Comparison of ENCODE assay signal across 12 mouse cellular contexts in the genomic region with DNA sequence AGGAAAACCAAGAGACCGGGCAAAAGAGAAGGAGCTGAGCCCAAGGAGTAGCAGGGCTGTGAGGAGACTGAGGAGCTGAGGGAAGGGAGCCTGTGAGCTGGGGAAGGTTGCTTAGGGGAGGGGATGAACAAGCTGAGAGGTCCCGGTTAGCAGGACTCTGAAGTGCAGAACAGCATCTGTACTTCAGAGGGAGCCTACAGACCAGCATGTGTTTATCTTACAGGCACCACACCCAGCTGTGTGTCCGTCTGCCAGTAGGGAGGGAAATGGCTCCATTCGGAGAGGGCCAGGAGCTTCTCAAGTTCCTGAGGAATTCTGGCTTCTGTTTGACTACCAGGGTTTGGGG. TPM values are rescaled to one million over a fixed set of nuclear protein-coding genes. Genes with fewer than 3 reads are reported as not detected.
DNase-seq lines count a peak whose midpoint lies in the region; ATAC-seq and TF ChIP-seq lines count a peak whose summit lies in the region.
"Had no signal": no experiment of that assay in that cellular context is flagged by ENCODE, and none has a peak within 500 bp of the region (broad histone marks: within the 10 kb centered on the region; RNA-seq: fewer than 3 reads in every experiment).

No protein-coding gene starts in this region.

- no peak for TF ChIP-seq CTCF in brain, embryonic 14.5 days (IDR thresholded peaks at IDR 0.05; ENCODE audit: borderline replicate concordance, extremely low read depth, insufficient read depth, insufficient read length)

- no peaks in the 10 kb centered on the region for H3K9me3 ChIP-seq in kidney, embryonic 16.5 days (ENCODE audit: low read length)
- no peaks in the 10 kb centered on the region; the same call in 1 of the 2 replicates for H3K9me3 ChIP-seq in heart, embryonic 16.5 days (replicated peaks; ENCODE audit: control insufficient read depth, low read length)
- no peaks in the 10 kb centered on the region for H3K9me3 ChIP-seq in forebrain, embryonic 10.5 days
- H3K9me3 ChIP-seq: limb, embryonic 12.5 days had no signal

- peak; percentile 17; the same call in 1 of the 2 replicates for ATAC-seq in kidney, embryonic 16.5 days (ENCODE audit: low FRiP score, low TSS enrichment)
- ATAC-seq in heart, embryonic 16.5 days (replicated peaks; ENCODE audit: extremely low read depth, insufficient read depth, low FRiP score) = no peak
- peak; percentile 88 for ATAC-seq in megakaryocyte-erythroid progenitor cell, adult 5-6 weeks (replicated peaks; ENCODE audit: low FRiP score, low TSS enrichment, poor library complexity, severe bottlenecking)

- no peak for DNase-seq in kidney, postnatal 14 days
- peak; percentile 14 for DNase-seq in brain, embryonic 14.5 days (ENCODE audit: low read depth)
- DNase-seq in forebrain, embryonic 10.5 days (ENCODE audit: extremely low spot score, low spot score) = no peak
- no peak for DNase-seq in kidney, postnatal 4 days
- no peak for DNase-seq in right cerebral cortex, postnatal 4 days
- DNase-seq: cerebellum, adult 11-12 months had no signal

- no peak overlapping the region for H3K4me3 ChIP-seq in kidney, embryonic 16.5 days (ENCODE audit: low read length)
- H3K4me3 ChIP-seq in heart, embryonic 16.5 days (ENCODE audit: low read length) = no peak overlapping the region
- H3K4me3 ChIP-seq in forebrain, embryonic 10.5 days = no peak overlapping the region
- H3K4me3 ChIP-seq: limb, embryonic 12.5 days had no signal

- H3K27me3 ChIP-seq in kidney, embryonic 16.5 days (ENCODE audit: insufficient read depth, low read length) = no peaks in the 10 kb centered on the region
- no peaks in the 10 kb centered on the region for H3K27me3 ChIP-seq in heart, embryonic 16.5 days (ENCODE audit: control insufficient read depth, insufficient read depth, low read length)
- H3K27me3 ChIP-seq in forebrain, embryonic 10.5 days (ENCODE audit: poor library complexity, severe bottlenecking) = peaks cover 6% of the 10 kb centered on the region
- H3K27me3 ChIP-seq: CH12.LX; limb, embryonic 12.5 days had no signal

- TF ChIP-seq POLR2A in brain, embryonic 14.5 days (IDR thresholded peaks at IDR 0.05; ENCODE audit: borderline replicate concordance, extremely low read depth, insufficient read depth, insufficient read length, poor library complexity, severe bottlenecking) = no peak

- no peak overlapping the region for H3K4me2 ChIP-seq in kidney, embryonic 16.5 days (replicated peaks; ENCODE audit: low read depth, low read length)
- H3K4me2 ChIP-seq in heart, embryonic 16.5 days (ENCODE audit: low read depth, low read length) = no peak overlapping the region
- H3K4me2 ChIP-seq: limb, embryonic 12.5 days had no signal

- no peaks in the 10 kb centered on the region for H3K4me1 ChIP-seq in kidney, embryonic 16.5 days (ENCODE audit: insufficient read depth, low read length)
- H3K4me1 ChIP-seq in heart, embryonic 16.5 days (ENCODE audit: control insufficient read depth, insufficient read depth, low read length) = peaks cover 9% of the 10 kb centered on the region
- peaks cover 16% of the 10 kb centered on the region for H3K4me1 ChIP-seq in forebrain, embryonic 10.5 days
- H3K4me1 ChIP-seq: limb, embryonic 12.5 days had no signal

- no peaks in the 10 kb centered on the region for H3K36me3 ChIP-seq in kidney, embryonic 16.5 days (ENCODE audit: insufficient read depth, low read length)
- no peaks in the 10 kb centered on the region for H3K36me3 ChIP-seq in heart, embryonic 16.5 days (ENCODE audit: control insufficient read depth, insufficient read depth)
- H3K36me3 ChIP-seq in forebrain, embryonic 10.5 days (replicated peaks) = no peaks in the 10 kb centered on the region
- H3K36me3 ChIP-seq: limb, embryonic 12.5 days had no signal

- no peak overlapping the region for H3K27ac ChIP-seq in kidney, embryonic 16.5 days (ENCODE audit: low read length)
- no peak overlapping the region for H3K27ac ChIP-seq in heart, embryonic 16.5 days (ENCODE audit: low read length)
- H3K27ac ChIP-seq in forebrain, embryonic 10.5 days = no peak overlapping the region
- H3K27ac ChIP-seq: limb, embryonic 12.5 days had no signal

- 9% methylated on average over 4 of the region's 4 CpGs for WGBS in kidney, embryonic 16.5 days
- WGBS in heart, embryonic 16.5 days = 11% methylated on average over 4 of the region's 4 CpGs
- 21% methylated on average over 4 of the region's 4 CpGs for WGBS in forebrain, embryonic 10.5 days

- H3K9ac ChIP-seq in kidney, embryonic 16.5 days (replicated peaks; ENCODE audit: low read length) = peak overlapping the region; percentile 26; the same call in 1 of the 2 replicates
- peak overlapping the region; percentile 11; the same call in 1 of the 2 replicates for H3K9ac ChIP-seq in heart, embryonic 16.5 days (ENCODE audit: low read length)
- H3K9ac ChIP-seq: limb, embryonic 12.5 days had no signal

RNA-seq across cellular contexts. Expression of a gene that starts 5.6 kb away (rescaled TPM):
- polyA plus RNA-seq in kidney, embryonic 16.5 days (2015; fragmentation: Nextera tagmentation; extraction: Ambion mirVana) = 1.7 and 2.0 TPM in 2 replicates
- polyA plus RNA-seq in brain, embryonic 14.5 days (2012; rRNA removed) = 0.05 TPM in 2 replicates
- polyA plus RNA-seq in heart, embryonic 16.5 days (2015; fragmentation: Nextera tagmentation; extraction: Ambion mirVana) = 0.71 and 1.2 TPM in 2 replicates
- 2.2 TPM in 1 of 2 replicates, not detected in the other for total RNA-seq in megakaryocyte-erythroid progenitor cell, adult 5-6 weeks (2014; fragmentation: Nextera tagmentation)
- not detected in 2 replicates for total RNA-seq in megakaryocyte-erythroid progenitor cell, adult 5-6 weeks (2017)
- polyA plus RNA-seq in forebrain, embryonic 10.5 days (2016; fragmentation: Nextera tagmentation; extraction: Ambion mirVana) = not detected in 2 replicates
- total RNA-seq: CH12.LX had no signal
- polyA plus RNA-seq: hindbrain, embryonic 11.5 days; limb, embryonic 12.5 days had no signal

RNA-seq across cellular contexts. Expression of a gene that starts 28.8 kb away (rescaled TPM):
- 19.1 and 20.9 TPM in 2 replicates for polyA plus RNA-seq in kidney, embryonic 16.5 days (2015; fragmentation: Nextera tagmentation; extraction: Ambion mirVana)
- polyA plus RNA-seq in brain, embryonic 14.5 days (2012; rRNA removed) = 14.2 and 19.5 TPM in 2 replicates
- polyA plus RNA-seq in heart, embryonic 16.5 days (2015; fragmentation: Nextera tagmentation; extraction: Ambion mirVana) = 14.1 and 15.1 TPM in 2 replicates
- total RNA-seq in megakaryocyte-erythroid progenitor cell, adult 5-6 weeks (2014; fragmentation: Nextera tagmentation) = 31.1 and 50.4 TPM in 2 replicates
- total RNA-seq in megakaryocyte-erythroid progenitor cell, adult 5-6 weeks (2017) = 24.8 and 43.8 TPM in 2 replicates
- polyA plus RNA-seq in forebrain, embryonic 10.5 days (2016; fragmentation: Nextera tagmentation; extraction: Ambion mirVana) = 27.3 and 27.4 TPM in 2 replicates

RNA-seq across cellular contexts. Expression of a gene that starts 38.7 kb away (rescaled TPM):
- polyA plus RNA-seq in kidney, embryonic 16.5 days (2015; fragmentation: Nextera tagmentation; extraction: Ambion mirVana) = 5.4 and 5.8 TPM in 2 replicates
- polyA plus RNA-seq in brain, embryonic 14.5 days (2012; rRNA removed) = 17.7 and 19.9 TPM in 2 replicates
- polyA plus RNA-seq in heart, embryonic 16.5 days (2015; fragmentation: Nextera tagmentation; extraction: Ambion mirVana) = 4.4 and 4.5 TPM in 2 replicates
- 10.7 and 11.4 TPM in 2 replicates for total RNA-seq in megakaryocyte-erythroid progenitor cell, adult 5-6 weeks (2014; fragmentation: Nextera tagmentation)
- 3.2 and 6.0 TPM in 2 replicates for total RNA-seq in megakaryocyte-erythroid progenitor cell, adult 5-6 weeks (2017)
- 4.8 TPM in 2 replicates for polyA plus RNA-seq in forebrain, embryonic 10.5 days (2016; fragmentation: Nextera tagmentation; extraction: Ambion mirVana)

RNA-seq across cellular contexts. Expression of a gene that starts 41.4 kb away (rescaled TPM):
- polyA plus RNA-seq in kidney, embryonic 16.5 days (2015; fragmentation: Nextera tagmentation; extraction: Ambion mirVana) = 30.2 and 31.8 TPM in 2 replicates
- 27.8 and 29.2 TPM in 2 replicates for polyA plus RNA-seq in brain, embryonic 14.5 days (2012; rRNA removed)
- polyA plus RNA-seq in heart, embryonic 16.5 days (2015; fragmentation: Nextera tagmentation; extraction: Ambion mirVana) = 17.1 and 19.3 TPM in 2 replicates
- 16.5 and 17.0 TPM in 2 replicates for total RNA-seq in megakaryocyte-erythroid progenitor cell, adult 5-6 weeks (2014; fragmentation: Nextera tagmentation)
- 11.4 and 18.1 TPM in 2 replicates for total RNA-seq in megakaryocyte-erythroid progenitor cell, adult 5-6 weeks (2017)
- polyA plus RNA-seq in forebrain, embryonic 10.5 days (2016; fragmentation: Nextera tagmentation; extraction: Ambion mirVana) = 23.4 and 24.8 TPM in 2 replicates
